Mouse (Mus musculus): Measurements from ENCODE around the gene Teddm1a. TPM values are rescaled to one million over a fixed set of nuclear protein-coding genes. Genes with fewer than 3 reads are reported as not detected.
A peak's percentile ranks its signal among the peaks of the same experiment; 100 is the strongest.
"Not testable (repeated sequence)": the region's sequence is repeated elsewhere in the genome, so short reads cannot be mapped to it uniquely, and the experiment has no call there.

Gene Teddm1a
- polyA plus RNA-seq (2016; fragmentation: Nextera tagmentation; extraction: Ambion mirVana) = not detected in 2 replicates

GRCm38 (mm10) chr1:153891442-153891841 is at the start of gene Teddm1a:
Teddm1a (plus strand) TSS chr1:153891742.
- H3K9ac ChIP-seq (replicated peaks) = no peak within 1 kb of the TSS
- peaks cover 12% of the 10 kb centered on the region; the same call in 1 of the 2 replicates for H3K4me1 ChIP-seq (replicated peaks)
- H3K36me3 ChIP-seq = no peaks in the 10 kb centered on the region
- no peaks in the 10 kb centered on the region for H3K9me3 ChIP-seq
- no peak within 1 kb of the TSS for H3K4me3 ChIP-seq (replicated peaks)
- H3K27ac ChIP-seq = no peak within 1 kb of the TSS
- ATAC-seq (ENCODE audit: insufficient number of reproducible peaks, insufficient read depth, low FRiP score, low TSS enrichment, low read depth) = no peak
- WGBS = 55% methylated on average over 4 of the region's 4 CpGs
- 0 out of 2 replicates have a peak, but pooled peaks cover 5% of the 10 kb centered on the region for H3K27me3 ChIP-seq
- no peak within 1 kb of the TSS for H3K4me2 ChIP-seq

- H3K27me3 ChIP-seq = no peaks in the 10 kb centered on the region
- no peak for ATAC-seq (ENCODE audit: insufficient number of reproducible peaks, insufficient read depth, low FRiP score, low TSS enrichment, low read depth)
- H3K27ac ChIP-seq = no peak overlapping the region
- H3K4me3 ChIP-seq (replicated peaks) = no peak overlapping the region
- WGBS = 84% methylated on average over 11 of the region's 11 CpGs
- no peaks in the 10 kb centered on the region for H3K4me1 ChIP-seq (replicated peaks)
- H3K9me3 ChIP-seq = no peaks in the 10 kb centered on the region
- H3K36me3 ChIP-seq = no peaks in the 10 kb centered on the region
- H3K9ac ChIP-seq (replicated peaks) = no peak overlapping the region
- no peak overlapping the region for H3K4me2 ChIP-seq
Observed at GRCm38 (mm10) chr1:153842121-153842740, 49.3 kb upstream of the Teddm1a start.

- no peak within 1 kb of the TSS for H3K27ac ChIP-seq
- WGBS = 96% methylated on average over 8 of the region's 8 CpGs
- H3K36me3 ChIP-seq = no peaks in the 10 kb centered on the region
- H3K4me3 ChIP-seq (replicated peaks) = no peak within 1 kb of the TSS
- no peaks in the 10 kb centered on the region for H3K27me3 ChIP-seq
- no peak within 1 kb of the TSS for H3K4me2 ChIP-seq
- H3K9ac ChIP-seq (replicated peaks) = no peak within 1 kb of the TSS
- H3K9me3 ChIP-seq = no peaks in the 10 kb centered on the region
- no peak for ATAC-seq (ENCODE audit: insufficient number of reproducible peaks, insufficient read depth, low FRiP score, low TSS enrichment, low read depth)
- no peaks in the 10 kb centered on the region for H3K4me1 ChIP-seq (replicated peaks)
Observed at GRCm38 (mm10) chr1:153844042-153844441, 47.5 kb upstream of the Teddm1a start, which contains the start of gene Rgsl1. Rgsl1 (minus strand) TSS chr1:153844142.

GRCm38 (mm10) chr1:153846420-153846819 is 45.1 kb upstream of the Teddm1a start:
- Histone ChIP-seq H3K9ac (replicated peaks) (no peak overlapping the region), H3K4me3 (replicated peaks) (no peak overlapping the region), H3K27ac (no peak overlapping the region), H3K4me2 (no peak overlapping the region), H3K9me3 (no peaks in the 10 kb centered on the region), H3K36me3 (no peaks in the 10 kb centered on the region), H3K27me3 (no peaks in the 10 kb centered on the region), H3K4me1 (replicated peaks) (no peaks in the 10 kb centered on the region; the same call in 1 of the 2 replicates)
- no peak for ATAC-seq (ENCODE audit: insufficient number of reproducible peaks, insufficient read depth, low FRiP score, low TSS enrichment, low read depth)
- 86% methylated on average over 7 of the region's 7 CpGs for WGBS

- no peaks in the 10 kb centered on the region for H3K36me3 ChIP-seq
- H3K4me1 ChIP-seq (replicated peaks) = no peaks in the 10 kb centered on the region; the same call in 1 of the 2 replicates
- H3K4me3 ChIP-seq (replicated peaks) = no peak overlapping the region
- H3K9ac ChIP-seq (replicated peaks) = no peak overlapping the region
- no peak for ATAC-seq (ENCODE audit: insufficient number of reproducible peaks, insufficient read depth, low FRiP score, low TSS enrichment, low read depth)
- WGBS = 38% methylated on average over 6 of the region's 6 CpGs
- no peaks in the 10 kb centered on the region for H3K9me3 ChIP-seq
- no peaks in the 10 kb centered on the region for H3K27me3 ChIP-seq
- H3K27ac ChIP-seq = no peak overlapping the region
- H3K4me2 ChIP-seq = no peak overlapping the region
Observed at GRCm38 (mm10) chr1:153846867-153847266, 44.7 kb upstream of the Teddm1a start.

- not testable (repeated sequence) for H3K4me3 ChIP-seq (replicated peaks); H3K27ac ChIP-seq; H3K4me1 ChIP-seq (replicated peaks); H3K27me3 ChIP-seq; H3K36me3 ChIP-seq; H3K4me2 ChIP-seq; H3K9me3 ChIP-seq; H3K9ac ChIP-seq (replicated peaks); ATAC-seq (ENCODE audit: insufficient number of reproducible peaks, insufficient read depth, low FRiP score, low TSS enrichment, low read depth)
- 80% methylated on average over 7 of the region's 7 CpGs for WGBS
Observed at GRCm38 (mm10) chr1:153852696-153853095, 38.8 kb upstream of the Teddm1a start.

- no peak overlapping the region for H3K4me3 ChIP-seq (replicated peaks)
- H3K27ac ChIP-seq = no peak overlapping the region
- H3K4me2 ChIP-seq = no peak overlapping the region
- H3K27me3 ChIP-seq = no peaks in the 10 kb centered on the region
- H3K4me1 ChIP-seq (replicated peaks) = no peaks in the 10 kb centered on the region; the same call in 1 of the 2 replicates
- H3K9me3 ChIP-seq = no peaks in the 10 kb centered on the region
- WGBS = 73% methylated on average over 8 of the region's 8 CpGs
- ATAC-seq (ENCODE audit: insufficient number of reproducible peaks, insufficient read depth, low FRiP score, low TSS enrichment, low read depth) = no peak
- H3K36me3 ChIP-seq = no peaks in the 10 kb centered on the region
- H3K9ac ChIP-seq (replicated peaks) = no peak overlapping the region
Observed at GRCm38 (mm10) chr1:153855946-153856345, 35.6 kb upstream of the Teddm1a start.

- no peaks in the 10 kb centered on the region for H3K36me3 ChIP-seq
- no peak for ATAC-seq (ENCODE audit: insufficient number of reproducible peaks, insufficient read depth, low FRiP score, low TSS enrichment, low read depth)
- H3K4me1 ChIP-seq (replicated peaks) = no peaks in the 10 kb centered on the region
- H3K27me3 ChIP-seq = no peaks in the 10 kb centered on the region
- H3K4me2 ChIP-seq = no peak within 1 kb of the TSS
- H3K4me3 ChIP-seq (replicated peaks) = no peak within 1 kb of the TSS
- WGBS = 87% methylated on average over 6 of the region's 6 CpGs
- no peak within 1 kb of the TSS for H3K27ac ChIP-seq
- no peak within 1 kb of the TSS for H3K9ac ChIP-seq (replicated peaks)
- H3K9me3 ChIP-seq = no peaks in the 10 kb centered on the region
Observed at GRCm38 (mm10) chr1:153874045-153874444, 17.5 kb upstream of the Teddm1a start, which contains the start of gene Teddm1b. Teddm1b (plus strand) TSS chr1:153874345.

- not testable (repeated sequence) for H3K27ac ChIP-seq; H3K27me3 ChIP-seq; H3K36me3 ChIP-seq; H3K4me1 ChIP-seq (replicated peaks); H3K9me3 ChIP-seq; H3K9ac ChIP-seq (replicated peaks); H3K4me2 ChIP-seq; ATAC-seq (ENCODE audit: insufficient number of reproducible peaks, insufficient read depth, low FRiP score, low TSS enrichment, low read depth); H3K4me3 ChIP-seq (replicated peaks)
- WGBS = 96% methylated on average over 17 of the region's 17 CpGs
Observed at GRCm38 (mm10) chr1:153880391-153880790, 11.2 kb upstream of the Teddm1a start.

- Histone ChIP-seq H3K9me3 (no peaks in the 10 kb centered on the region), H3K27me3 (no peaks in the 10 kb centered on the region), H3K4me1 (replicated peaks) (peaks cover 9% of the 10 kb centered on the region), H3K4me3 (replicated peaks) (no peak overlapping the region), H3K4me2 (no peak overlapping the region), H3K27ac (peak overlapping the region; percentile 23; the same call in 1 of the 2 replicates), H3K9ac (replicated peaks) (no peak overlapping the region), H3K36me3 (no peaks in the 10 kb centered on the region)
- 19% methylated on average over 17 of the region's 17 CpGs for WGBS
- ATAC-seq (ENCODE audit: insufficient number of reproducible peaks, insufficient read depth, low FRiP score, low TSS enrichment, low read depth) = 0 out of 2 replicates have a peak, but pooled peaks have one; percentile 47
Observed at GRCm38 (mm10) chr1:153886024-153886633, 5.4 kb upstream of the Teddm1a start.

GRCm38 (mm10) chr1:153890121-153890520 is 1.4 kb upstream of the Teddm1a start:
- Histone ChIP-seq H3K9me3 (no peaks in the 10 kb centered on the region), H3K27me3 (0 out of 2 replicates have a peak, but pooled peaks cover 5% of the 10 kb centered on the region), H3K27ac (no peak overlapping the region), H3K9ac (replicated peaks) (no peak overlapping the region), H3K4me2 (no peak overlapping the region), H3K4me3 (replicated peaks) (no peak overlapping the region), H3K4me1 (replicated peaks) (peaks cover 12% of the 10 kb centered on the region), H3K36me3 (no peaks in the 10 kb centered on the region)
- WGBS = 92% methylated on average over 10 of the region's 10 CpGs
- no peak for ATAC-seq (ENCODE audit: insufficient number of reproducible peaks, insufficient read depth, low FRiP score, low TSS enrichment, low read depth)

All from limb, embryonic 12.5 days (tissue).